Mouse (Mus musculus) thymus, postnatal 4 days (tissue): ENCODE measurements around the gene Mavs.

Experiments used
- DNase-seq: peaks from one replicate; pipeline ENCODE4 v3.0.0; 2021

The Mavs gene

GRCm38 (mm10) chr2:131262213-131262672, 28.4 kb downstream of the Mavs start, which contains the start of gene Pank2:
Gene Pank2, plus strand, starts transcription at chr2:131262495.
- peak; percentile 97 for DNase-seq

GRCm38 (mm10) chr2:131262680-131263670, 29.1 kb downstream of the Mavs start:
- DNase-seq = peak; percentile 27

- no peak for DNase-seq
Observed at GRCm38 (mm10) chr2:131264027-131264426, 30.2 kb downstream of the Mavs start.

- no peak for DNase-seq
Observed at GRCm38 (mm10) chr2:131265056-131265455, 31.2 kb downstream of the Mavs start.

- no peak for DNase-seq
Observed at GRCm38 (mm10) chr2:131275493-131275892, 41.6 kb downstream of the Mavs start.

- no peak for DNase-seq
Observed at GRCm38 (mm10) chr2:131276722-131277121, 42.9 kb downstream of the Mavs start.

- no peak for DNase-seq
Observed at GRCm38 (mm10) chr2:131281596-131281995, 47.7 kb downstream of the Mavs start.

- DNase-seq = no peak
Observed at GRCm38 (mm10) chr2:131286276-131286675, 52.4 kb downstream of the Mavs start.

- DNase-seq = no peak
Observed at GRCm38 (mm10) chr2:131290669-131291068, 56.8 kb downstream of the Mavs start.

GRCm38 (mm10) chr2:131296746-131297261, 62.9 kb downstream of the Mavs start:
- DNase-seq = no peak
